Mouse (Mus musculus) lung, postnatal 4 days (tissue): ENCODE results near the gene Ptgis.
"Not testable (repeated sequence)": the region's sequence is repeated elsewhere in the genome, so short reads cannot be mapped to it uniquely, and the experiment has no call there.

ENCODE experiments used
- DNase-seq, 2 experiments: peaks; one replicate each; pipeline ENCODE4 v3.0.0; 2021

Ptgis gene

DNA sequence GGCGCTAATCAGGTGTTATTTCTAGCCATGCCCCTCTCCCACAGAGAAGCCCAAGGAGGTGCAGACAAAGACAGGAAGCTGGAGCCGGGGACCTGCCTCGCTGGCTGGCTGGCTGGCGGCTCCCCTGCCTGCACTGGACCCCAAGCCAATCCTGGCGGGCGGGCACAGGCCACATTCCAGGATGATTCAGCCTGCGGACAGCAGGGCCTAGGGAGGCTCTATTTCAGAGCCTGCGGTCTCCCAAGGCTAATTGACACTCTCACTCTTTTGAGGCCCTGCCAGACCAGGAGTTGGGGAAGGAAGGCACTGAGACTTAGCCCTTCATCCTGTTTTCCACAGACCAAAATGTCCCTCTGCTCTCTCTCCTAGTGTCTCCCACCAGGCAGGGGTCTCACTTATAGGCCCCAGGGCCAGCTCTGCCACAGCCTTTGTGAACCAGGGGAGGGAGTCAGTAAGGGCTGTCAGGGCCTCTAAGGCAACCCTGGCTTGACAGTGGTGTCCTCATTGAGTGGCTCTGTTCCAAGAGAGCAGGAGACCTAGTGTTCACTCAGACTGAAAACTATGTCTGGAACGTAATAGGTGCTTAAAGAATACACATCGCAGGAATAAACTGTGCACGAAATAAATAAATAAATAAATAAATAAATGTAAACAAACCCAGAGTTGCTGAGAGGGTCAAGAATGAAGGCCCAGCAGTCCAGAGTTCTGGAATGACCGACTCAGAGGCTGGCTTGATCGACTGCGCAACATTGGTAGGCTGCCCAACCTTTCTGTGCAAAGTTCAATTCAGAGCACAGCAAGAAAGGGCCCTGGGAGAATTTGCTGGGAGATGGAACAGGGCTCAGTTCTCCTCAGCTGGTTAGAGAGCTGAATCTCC, 8.0 kb downstream of the Ptgis start:
- peak; percentile 64 to 78 for DNase-seq

GRCm38 (mm10) chr2:167230554-167230953, 9.8 kb downstream of the Ptgis start:
- peak; percentile 41 for DNase-seq

GRCm38 (mm10) chr2:167224937-167225336, 15.5 kb downstream of the Ptgis start:
- no peak for DNase-seq

- no peak for DNase-seq
Observed at GRCm38 (mm10) chr2:167224194-167224593, 16.2 kb downstream of the Ptgis start.

- peak; percentile 74 to 84 for DNase-seq
Observed at GRCm38 (mm10) chr2:167222152-167222551, 18.3 kb downstream of the Ptgis start.

- DNase-seq: no peak
Observed at GRCm38 (mm10) chr2:167221159-167221845, 19.1 kb downstream of the Ptgis start.

- DNase-seq: no peak
Observed at GRCm38 (mm10) chr2:167220736-167221135, 19.7 kb downstream of the Ptgis start.

- DNase-seq: peak; percentile 77 to 87
Observed at GRCm38 (mm10) chr2:167219154-167219775, 21.1 kb downstream of the Ptgis start.

GRCm38 (mm10) chr2:167213666-167214065, 26.7 kb downstream of the Ptgis start:
- DNase-seq: no peak

DNA sequence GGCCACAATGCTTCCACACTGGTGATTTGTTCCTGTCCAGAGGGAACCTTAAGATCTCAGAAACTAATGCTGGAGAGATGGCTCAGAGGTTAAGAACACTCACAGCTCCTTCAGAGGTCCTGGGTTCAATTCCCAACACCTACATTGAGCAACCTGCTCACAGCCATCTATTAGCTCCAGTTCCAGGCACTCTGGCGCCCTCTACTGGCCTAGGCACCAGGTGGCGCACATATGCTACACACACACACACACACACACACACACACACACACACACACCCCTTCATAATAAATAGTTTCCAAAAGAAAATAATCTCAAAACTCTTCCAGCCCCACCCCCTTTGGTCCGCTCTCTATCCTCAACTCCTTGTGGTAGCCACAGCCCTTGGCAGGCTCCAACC, 27.3 kb downstream of the Ptgis start:
- DNase-seq: no peak

DNA sequence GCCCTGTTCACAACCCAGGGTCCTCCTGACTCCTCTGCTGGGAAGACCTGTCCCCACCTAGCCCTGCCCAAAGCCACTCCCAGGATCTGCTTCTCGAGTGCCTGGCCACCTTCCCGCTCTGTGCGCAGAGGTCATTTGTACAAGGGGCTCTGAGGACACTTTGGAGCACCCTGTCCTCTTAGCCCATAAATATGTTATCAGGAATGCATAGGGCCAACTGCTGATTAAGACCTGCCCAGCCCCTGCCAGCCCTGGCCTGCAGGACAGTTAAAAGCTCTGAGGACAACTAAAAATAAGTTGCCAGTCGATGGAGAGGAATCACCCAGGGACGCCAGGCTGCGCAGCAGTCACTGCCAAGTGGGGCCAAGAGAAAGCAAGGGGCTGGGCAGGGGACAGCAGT, 27.9 kb downstream of the Ptgis start:
- no peak for DNase-seq

GRCm38 (mm10) chr2:167212089-167212488, 28.3 kb downstream of the Ptgis start:
- DNase-seq: no peak

GRCm38 (mm10) chr2:167209900-167210299, 30.5 kb downstream of the Ptgis start:
- no peak for DNase-seq

DNA sequence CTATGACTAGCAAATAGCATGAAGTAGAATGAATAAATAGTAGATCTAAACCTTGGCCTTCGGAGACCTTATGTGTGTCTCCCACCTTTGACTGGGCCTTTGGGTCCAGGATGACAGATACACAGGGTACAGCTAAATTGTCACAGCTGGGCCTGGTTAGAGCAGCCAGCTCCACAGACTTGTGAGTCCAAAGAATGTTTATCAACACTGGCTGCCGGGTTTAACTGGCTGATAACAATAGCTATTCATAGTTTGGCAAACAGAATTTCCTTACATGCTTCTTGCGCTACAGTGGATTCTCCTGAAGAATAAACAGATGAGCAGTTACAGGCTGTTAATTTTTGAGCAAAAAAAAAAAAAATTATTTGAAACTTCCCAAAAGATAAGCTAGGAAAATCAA, 31.4 kb downstream of the Ptgis start:
- DNase-seq: no peak

DNA sequence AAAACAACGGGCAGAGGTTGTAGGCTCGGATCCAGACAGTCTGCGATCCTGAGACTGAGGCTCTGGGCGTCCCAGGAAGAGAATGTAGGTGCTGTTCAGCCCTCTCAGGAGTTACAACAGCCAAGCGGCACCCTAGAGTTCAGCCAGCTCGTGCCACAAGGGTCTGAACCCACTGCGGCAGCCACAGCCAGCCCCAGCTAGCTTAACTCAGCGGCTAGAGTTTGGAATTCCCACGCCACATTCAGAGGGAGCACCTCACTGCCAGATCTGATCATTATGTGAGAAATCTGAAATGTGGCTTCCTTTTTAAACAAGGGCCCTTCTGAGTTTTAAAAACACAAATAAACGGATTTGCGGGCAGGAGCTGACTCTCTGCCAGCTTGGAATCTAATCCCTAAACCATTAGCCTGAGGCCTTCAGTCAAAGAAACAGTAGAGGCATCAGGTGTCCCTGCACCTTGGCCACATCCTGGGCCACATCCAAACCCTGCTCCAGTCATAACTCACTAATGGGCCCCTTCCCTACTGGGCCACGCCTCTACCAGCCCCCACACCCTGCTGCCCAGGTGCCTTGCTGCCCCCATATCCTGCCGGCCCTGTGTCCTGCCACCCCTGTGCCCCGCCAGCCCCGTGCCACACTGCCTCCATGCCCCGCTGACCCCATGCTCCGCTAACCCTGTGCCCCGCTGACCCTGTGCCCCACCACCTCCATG, 34.3 kb downstream of the Ptgis start:
- DNase-seq: no peak

- DNase-seq: not testable (repeated sequence)
Observed at GRCm38 (mm10) chr2:167204686-167205085, 35.7 kb downstream of the Ptgis start.

DNA sequence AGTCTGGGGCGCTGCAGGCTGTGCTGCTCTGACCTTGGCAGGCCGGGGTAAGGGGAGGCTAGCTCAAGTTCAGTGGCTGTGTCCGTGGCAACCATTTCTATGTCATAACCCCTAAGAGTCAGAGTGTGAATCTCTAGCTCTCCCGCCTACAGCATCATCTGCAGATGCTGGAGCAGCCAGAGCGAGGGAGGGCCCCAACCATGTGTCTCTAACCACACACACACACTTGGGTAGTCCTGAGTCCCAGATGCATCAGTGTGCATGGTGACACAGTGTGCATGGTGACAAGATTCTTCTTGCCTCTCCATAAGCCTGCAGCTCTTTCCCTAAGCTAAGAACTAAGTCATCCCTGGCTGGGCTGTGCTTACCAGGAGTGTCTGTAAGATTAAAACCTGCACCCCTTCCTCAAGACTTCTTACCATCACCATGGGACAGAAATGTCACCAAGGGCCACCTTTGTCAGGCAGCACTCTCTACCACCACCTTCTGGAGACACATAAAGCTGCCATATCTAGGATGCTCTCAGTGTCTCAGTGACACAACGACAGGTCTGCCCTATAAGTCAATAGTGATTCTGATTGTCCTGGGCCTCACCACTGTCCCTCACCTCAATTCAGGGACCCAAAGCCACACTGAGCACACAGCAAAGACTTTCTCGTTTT, 36.8 kb downstream of the Ptgis start:
- no peak for DNase-seq

GRCm38 (mm10) chr2:167201463-167202291, 38.7 kb downstream of the Ptgis start:
- no peak for DNase-seq

DNA sequence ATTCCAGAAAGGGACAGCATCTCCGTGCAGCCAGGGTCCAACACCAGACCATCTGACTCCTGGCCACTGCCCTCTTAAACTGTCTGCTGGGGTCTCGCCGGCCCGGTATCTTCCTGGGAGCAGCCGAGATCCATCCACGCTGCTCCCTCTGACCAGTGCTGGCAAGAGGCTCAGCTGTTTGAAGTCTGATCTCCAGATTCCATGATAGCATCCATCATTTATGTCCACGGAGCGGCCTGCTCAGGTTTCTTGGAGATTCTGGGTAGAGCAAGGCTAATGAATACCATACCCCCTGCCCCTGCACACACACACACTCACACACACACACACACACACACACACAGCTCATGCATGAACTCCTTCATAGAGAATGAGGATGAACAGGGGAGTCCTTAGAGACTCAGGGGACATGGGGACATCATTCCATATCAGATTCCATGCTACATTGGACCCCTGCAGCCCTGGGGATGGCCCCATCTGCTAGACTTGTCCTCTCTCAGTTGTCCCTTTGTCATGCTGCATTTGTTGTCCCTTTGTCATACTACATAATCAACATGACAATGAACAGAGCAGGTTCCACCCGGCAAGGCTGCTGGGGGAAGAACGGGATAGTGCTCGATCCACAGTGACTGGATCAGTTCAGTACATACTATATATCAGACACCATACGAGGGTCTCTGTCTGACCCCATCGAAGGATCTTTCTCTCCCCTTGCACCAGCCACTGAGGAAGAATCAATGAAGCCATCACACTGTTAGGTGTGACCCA, 41.6 kb downstream of the Ptgis start:
- DNase-seq: no peak

DNA sequence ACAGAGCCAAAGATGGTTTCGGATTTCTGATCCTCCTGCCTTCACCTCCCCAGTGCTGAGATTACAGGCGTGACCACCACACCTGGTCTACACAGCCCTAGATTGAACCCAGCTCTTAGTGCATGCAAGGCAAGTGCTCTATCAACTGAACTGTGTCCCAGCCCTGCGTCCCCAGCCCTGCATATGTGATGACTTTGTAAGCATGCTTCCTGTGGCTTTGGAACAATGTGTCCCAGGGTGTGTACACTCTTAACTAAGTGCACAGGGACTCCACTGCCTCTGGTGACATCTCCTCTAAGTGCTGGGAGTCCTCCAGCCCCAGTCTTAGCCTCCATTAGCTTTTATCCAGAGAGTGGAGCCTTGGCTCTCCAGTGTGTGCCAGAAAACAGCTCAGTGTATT, 47.0 kb downstream of the Ptgis start:
- no peak for DNase-seq

- DNase-seq: peak; percentile 80 to 82
Observed at GRCm38 (mm10) chr2:167190076-167190399, 50.4 kb downstream of the Ptgis start, which contains the start of gene Kcnb1. Kcnb1 (minus strand) TSS chr2:167190155.
